Mouse (Mus musculus): ENCODE measurements around the gene Cnn1.

Cnn1 gene

GRCm38 (mm10) chr9:22098993-22099696 lies at the start of gene Cnn1:
Gene Cnn1 (plus strand): TSS chr9:22099216.
- in situ Hi-C loops (cut with MboI, MseI): no loop called here

DNA sequence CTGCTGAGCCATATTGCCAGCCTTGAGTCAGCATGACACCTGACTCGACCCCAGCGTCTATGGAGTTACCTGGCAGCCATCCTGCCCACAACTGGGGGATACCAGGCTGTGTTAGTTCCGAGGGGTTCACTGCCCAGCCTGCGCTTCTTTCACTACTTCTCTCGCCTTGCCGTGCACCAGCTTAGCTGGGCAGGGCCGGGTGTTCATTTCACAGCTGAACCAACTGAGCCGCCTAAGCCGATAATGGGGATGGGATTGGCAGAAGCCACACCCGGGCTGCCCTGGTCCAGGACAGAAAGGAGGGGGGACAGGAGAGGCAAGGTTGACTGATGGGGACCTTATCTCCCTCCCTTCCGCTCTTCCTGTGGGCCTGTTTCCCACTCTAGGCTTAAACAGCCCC lies 49.7 kb upstream of the Cnn1 start:
- in situ Hi-C loops (cut with MboI, MseI): loop anchor here (5.0 kb wide), 1 partner anchor 72 kb away; no protein-coding TSS in a partner anchor

GRCm38 (mm10) chr9:22049721-22050270 lies 49.2 kb upstream of the Cnn1 start:
- in situ Hi-C loops (cut with MboI, MseI): loop anchor here (5.0 kb wide), 1 partner anchor 72 kb away; no protein-coding TSS in a partner anchor

DNA sequence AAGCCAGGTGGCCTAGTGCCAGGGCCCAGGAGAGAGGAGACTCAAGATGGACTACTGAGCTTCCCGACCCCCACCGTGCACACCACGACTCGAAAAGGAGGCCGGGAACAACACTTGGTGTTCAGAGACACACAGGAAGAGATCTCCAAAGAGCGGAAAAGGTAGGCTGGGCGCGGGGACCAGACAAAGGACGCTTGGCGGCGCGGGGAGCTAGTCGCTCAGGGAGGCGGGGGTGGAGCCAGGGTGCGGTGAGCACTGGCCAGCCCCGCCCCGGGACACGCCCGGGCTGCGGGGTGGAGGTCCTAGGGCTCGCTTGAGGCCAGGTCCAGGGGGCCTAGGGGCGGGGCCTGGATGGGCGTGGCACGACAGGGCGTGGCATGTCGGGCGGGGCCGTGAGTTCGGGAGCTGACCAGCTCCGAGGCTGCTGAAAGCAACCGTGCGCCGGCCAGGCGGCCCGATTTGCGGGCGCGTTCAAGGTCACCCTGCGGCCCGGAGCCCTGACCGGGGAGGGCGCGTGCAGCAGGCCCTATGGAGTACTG lies 48.6 kb upstream of the Cnn1 start:
- in situ Hi-C loops (cut with MboI, MseI): no loop called here

GRCm38 (mm10) chr9:22051161-22051957 lies 47.7 kb upstream of the Cnn1 start:
- in situ Hi-C loops (cut with MboI, MseI): no loop called here

DNA sequence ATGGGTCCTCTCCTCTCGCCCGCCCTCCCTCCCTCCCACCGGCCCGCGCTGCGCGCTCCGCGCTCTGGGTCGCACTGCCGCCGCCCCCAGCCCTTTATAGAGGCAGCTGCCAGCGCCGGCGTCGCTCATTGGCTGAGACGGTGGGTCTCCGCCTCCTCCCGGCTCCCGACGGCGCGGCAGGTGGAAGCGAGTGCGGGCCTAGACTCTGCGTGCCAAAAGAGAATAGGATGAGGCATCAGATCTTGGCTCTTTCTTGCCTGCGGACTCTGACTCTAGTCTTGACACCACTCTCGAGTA lies 47.1 kb upstream of the Cnn1 start, which contains the start of gene Elavl3:
TSS of gene Elavl3 (minus strand) at position 66 of the 297 bp plus-strand sequence.
- in situ Hi-C loops (cut with MboI, MseI): no loop called here

DNA sequence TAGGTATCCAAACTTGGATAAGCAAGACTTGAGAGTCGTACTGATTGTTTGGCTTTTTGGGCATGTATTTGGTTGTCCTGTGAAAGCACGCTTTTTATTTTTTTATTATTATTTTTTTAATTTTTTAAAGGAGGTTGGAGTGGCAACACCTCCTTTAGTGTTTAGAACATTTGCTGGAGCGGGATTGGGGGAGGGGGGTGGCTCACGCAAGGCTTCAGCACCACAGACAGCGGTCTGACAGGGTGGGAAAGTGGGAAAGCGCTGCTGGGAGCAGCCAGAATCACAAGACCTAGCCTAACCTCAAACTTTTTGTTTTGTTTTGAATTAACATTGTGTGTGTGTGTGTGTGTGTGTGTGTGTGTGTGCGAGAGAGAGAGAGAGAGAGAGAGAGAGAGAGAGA lies 45.4 kb upstream of the Cnn1 start:
- in situ Hi-C loops (cut with MboI, MseI): no loop called here

- in situ Hi-C loops (cut with MboI, MseI): no loop called here
These were observed 44.5 kb upstream of the Cnn1 start for GRCm38 (mm10) chr9:22054411-22055076.

DNA sequence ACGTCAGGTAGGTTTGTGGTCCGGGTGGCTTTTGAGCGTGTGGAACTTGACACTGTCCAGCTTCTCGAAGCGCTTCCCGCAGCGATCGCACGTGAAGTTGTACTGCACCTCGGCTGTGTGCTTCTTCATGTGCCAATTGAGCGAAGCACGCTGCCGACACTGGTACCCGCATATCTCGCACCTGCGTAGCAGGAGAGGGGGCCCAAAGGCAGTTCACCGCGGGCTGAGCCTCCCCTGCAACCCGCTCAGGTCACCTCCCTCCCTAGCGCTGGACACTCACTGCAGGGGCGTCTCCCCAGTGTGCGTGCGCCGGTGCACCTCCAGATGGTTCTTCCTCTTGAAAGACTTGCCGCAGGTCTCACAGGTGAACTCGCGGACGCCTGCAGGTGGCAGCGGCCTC lies 43.3 kb upstream of the Cnn1 start:
- in situ Hi-C loops (cut with MboI, MseI): no loop called here

- in situ Hi-C loops (cut with MboI, MseI): no loop called here
These were observed 42.6 kb upstream of the Cnn1 start for GRCm38 (mm10) chr9:22056303-22056910.

DNA sequence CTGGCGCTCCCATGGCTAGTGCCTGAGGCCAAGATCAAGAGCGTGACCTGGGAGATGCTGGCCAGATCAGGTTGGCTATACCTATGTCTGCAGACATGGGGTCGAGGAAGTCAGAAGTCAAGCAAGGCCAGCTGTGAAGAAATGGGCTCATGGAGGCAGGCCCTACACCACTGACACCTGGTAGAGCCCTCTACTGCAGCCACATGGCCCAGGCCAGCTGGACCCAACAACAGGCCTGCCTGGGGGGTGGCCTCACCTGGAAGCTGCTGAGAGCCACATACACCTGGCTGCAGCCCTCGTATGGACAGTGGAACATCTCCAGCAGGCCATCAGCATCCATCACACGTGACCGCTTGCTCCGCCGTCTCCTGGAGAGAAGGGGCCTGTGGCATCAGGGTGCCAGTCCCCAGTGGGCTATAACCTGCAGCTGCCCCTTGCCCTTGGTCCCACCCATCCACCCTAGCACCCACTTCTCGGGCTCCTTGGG lies 41.9 kb upstream of the Cnn1 start:
- in situ Hi-C loops (cut with MboI, MseI): no loop called here

DNA sequence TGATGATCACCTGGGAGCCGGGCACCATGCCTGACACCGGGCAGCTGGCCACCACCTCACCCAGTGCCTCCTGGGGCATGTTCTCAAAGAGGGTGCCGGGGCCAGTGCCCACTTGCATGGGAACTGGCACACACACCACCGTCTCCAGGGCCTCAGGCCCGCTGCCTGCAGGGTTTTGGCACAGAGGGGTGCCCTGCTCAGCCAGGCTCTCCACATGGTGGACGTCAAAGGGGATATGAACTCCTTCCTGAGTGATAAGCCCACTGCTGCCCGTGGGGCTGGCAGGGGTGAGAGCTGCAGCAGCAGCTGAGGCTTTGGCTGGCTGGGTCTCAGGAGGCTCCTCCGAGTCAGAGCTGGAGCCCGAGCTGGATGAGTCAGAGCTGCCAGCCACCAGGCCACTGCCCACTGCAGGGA lies 41.0 kb upstream of the Cnn1 start:
- in situ Hi-C loops (cut with MboI, MseI): no loop called here

DNA sequence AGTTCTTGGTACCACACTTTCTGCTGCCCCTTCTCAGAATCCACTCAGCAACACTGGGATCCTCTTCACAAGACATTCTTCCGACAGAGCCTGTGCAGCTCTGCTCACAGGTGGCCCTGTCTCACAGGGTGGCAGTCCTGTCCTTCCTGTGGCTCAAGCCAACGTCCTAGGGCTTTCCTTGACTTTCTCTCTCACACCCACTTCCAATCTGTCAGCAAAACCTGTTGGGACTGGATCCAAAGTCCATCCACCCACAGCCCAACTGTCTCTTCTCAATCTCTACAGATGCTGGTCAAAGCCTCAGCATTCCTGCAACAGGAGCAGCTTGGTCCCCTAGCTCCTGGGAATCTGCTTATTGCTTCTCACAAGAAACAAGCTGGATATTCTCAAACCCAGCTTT lies 37.7 kb upstream of the Cnn1 start:
- in situ Hi-C loops (cut with MboI, MseI): loop anchor here (5.0 kb wide), 1 partner anchor 81 kb away; no protein-coding TSS in a partner anchor

GRCm38 (mm10) chr9:22064341-22064740 lies 34.7 kb upstream of the Cnn1 start:
- in situ Hi-C loops (cut with MboI, MseI): loop anchor here (5.0 kb wide), 1 partner anchor 78 kb away; no protein-coding TSS in a partner anchor

DNA sequence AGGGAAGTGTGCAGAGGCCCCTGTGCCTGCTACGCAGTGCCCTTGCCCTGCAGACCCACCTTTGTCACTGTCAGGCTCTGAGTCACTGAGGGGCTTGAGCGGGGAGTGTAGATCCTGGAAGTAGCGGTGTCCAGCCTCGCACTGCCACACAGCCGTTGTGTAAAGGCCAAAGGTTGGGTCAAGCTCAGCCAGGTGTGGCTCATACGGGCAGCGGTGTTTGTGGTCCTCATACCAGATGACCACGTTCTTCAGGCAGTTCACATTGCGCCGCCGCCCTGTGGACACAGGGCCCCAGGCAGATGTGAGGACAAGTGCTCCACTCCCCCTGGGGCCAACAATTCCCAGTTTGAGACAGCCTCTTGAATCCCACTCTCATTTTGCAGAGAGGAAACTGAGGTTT lies 33.4 kb upstream of the Cnn1 start:
- in situ Hi-C loops (cut with MboI, MseI): loop anchor here (5.0 kb wide), 1 partner anchor 57 kb away; no protein-coding TSS in a partner anchor

GRCm38 (mm10) chr9:22066433-22066832 lies 32.6 kb upstream of the Cnn1 start:
- in situ Hi-C loops (cut with MboI, MseI): loop anchor here (5.0 kb wide), 1 partner anchor 56 kb away; no protein-coding TSS in a partner anchor

GRCm38 (mm10) chr9:22067195-22067594 lies 31.8 kb upstream of the Cnn1 start:
- in situ Hi-C loops (cut with MboI, MseI): loop anchor here (5.0 kb wide), 1 partner anchor 55 kb away; no protein-coding TSS in a partner anchor

DNA sequence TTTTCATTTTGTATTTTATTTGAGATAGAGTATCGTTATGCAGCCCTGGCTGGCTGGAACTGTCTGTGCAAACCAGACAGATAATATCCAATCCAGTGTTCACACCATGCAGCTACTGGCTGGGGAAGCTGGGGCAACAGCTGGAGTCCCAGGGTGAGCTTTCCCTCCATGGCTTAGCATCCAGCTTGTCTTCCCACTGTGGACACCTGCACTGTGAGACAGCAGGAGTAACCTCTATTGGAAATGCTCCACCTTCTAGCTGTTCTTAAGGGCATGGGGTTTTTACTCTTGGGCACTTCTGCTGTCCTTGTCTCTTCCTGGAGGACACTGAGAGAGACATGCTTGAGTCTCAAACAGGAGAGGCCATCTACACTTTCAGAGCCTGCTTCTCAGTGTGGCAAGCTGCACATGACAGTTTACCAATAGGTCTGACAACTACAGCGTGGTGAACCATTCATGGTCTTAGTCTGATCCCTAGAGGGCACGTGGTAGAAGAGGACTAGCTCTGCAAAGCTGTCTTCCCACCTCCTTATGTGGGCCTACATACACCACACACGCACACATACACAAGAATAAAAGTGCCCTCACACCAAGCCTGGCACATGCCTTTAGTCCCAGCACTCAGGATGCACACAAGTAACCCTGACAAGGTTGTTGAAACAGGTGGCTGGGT lies 29.0 kb upstream of the Cnn1 start:
- in situ Hi-C loops (cut with MboI, MseI): loop anchor here (5.0 kb wide), 1 partner anchor 52 kb away; no protein-coding TSS in a partner anchor

DNA sequence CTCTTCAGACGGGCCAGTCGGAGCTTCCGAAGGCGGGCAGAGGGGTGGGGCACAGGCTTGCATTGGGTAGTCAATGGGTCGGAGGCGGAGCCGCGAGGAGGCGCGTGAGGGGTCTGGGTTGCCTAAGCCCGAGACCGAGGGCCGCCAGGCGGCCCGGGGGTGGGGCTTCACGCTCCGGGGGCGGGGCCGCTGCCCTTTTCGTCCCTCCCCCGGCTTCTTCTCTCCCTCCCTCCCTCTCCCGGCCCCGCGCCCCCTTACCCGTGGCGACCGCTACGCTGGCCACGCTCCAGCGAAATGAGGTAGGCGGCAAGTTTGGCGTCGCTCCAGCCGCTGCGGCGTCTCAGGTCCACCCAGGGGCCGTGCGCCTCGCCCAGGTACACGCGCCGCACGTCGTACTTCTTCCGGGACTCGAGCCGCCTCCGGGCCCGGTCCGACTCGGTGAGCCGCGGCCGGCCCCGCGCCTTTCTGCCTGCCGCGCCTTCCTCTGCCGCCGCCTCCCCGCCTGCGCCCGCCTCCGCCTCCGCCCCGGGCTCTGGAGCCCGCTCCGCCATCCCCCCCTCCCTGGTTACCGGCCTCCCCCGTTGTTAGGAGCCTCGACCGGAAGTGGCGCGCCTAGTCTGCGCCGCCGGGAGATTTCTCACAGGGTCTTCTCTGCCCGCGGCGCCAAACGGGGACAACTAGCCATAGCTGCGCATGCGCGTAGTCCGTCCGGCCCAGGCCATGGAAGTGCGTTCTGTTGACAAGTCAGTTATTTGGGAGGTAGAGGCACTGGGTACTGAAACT lies 28.0 kb upstream of the Cnn1 start, which contains the start of the genes Gm49318 and Zfp653:
TSS of gene Gm49318 (minus strand) at position 469 of the 783 bp plus-strand sequence.
TSS of gene Zfp653 (minus strand) at position 586 of the 783 bp plus-strand sequence.
- in situ Hi-C loops (cut with MboI, MseI): no loop called here

All from regulatory T cell (primary cell).